Mouse (Mus musculus) liver, postnatal 0 days (tissue): ENCODE measurements around the gene Neo1.

ENCODE experiments used
- CTCF ChIP-seq: sonication (generic); IDR thresholded peaks from 2 replicates; pipeline ENCODE4 v1.5.1; 2016; ENCODE audit warnings: antibody characterized with exemption, low read depth
- EP300 ChIP-seq: IDR thresholded peaks from 2 replicates; pipeline ENCODE4 v1.6.1; 2016; ENCODE audit warnings: antibody characterized with exemption, low read depth, mild to moderate bottlenecking

GRCm38 (mm10) chr9:59058060-59058459 lies 21.8 kb upstream of the Neo1 start:
- no peak for TF ChIP-seq CTCF
- no peak for TF ChIP-seq EP300
